Mouse (Mus musculus): ENCODE measurements around the gene Sipa1l1.

The Sipa1l1 gene

DNA sequence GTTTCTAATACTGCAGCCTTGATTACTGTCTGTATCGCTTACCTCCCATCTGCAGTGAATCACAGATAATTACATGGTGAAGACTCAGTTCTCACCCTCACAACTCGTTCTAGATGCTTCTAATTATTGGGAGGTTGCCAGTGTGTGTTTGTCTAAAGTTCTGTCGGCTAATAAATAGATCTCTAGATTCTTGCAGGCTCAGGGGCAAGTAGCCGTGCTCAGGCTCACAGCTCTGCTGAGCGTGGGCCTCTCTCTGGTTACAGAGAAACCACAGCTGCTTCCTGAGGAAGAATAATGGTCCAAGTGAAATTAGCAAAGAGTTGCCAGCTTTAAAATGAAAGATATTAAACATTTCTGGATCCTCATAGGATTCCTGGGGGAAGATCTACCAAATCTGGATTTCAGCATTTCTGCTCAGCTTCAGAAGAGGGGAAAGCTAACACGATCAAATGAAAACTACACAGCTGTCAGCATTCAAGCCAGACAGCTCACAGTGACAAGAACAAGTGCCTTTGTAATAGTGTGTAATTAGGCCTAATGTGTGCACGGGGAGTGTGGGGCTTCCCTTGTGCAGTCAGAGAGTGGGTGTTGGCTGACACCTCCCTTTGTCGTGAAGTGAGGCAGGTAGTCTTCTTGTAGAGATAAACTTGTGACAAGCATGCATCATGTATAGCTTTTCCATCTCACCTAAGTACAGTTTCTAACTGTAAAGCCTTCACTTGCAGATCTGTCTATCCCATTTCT lies 225.2 kb downstream of the Sipa1l1 start:
- DNase-seq, result no peak

GRCm38 (mm10) chr12:82395194-82395593 lies 226.1 kb downstream of the Sipa1l1 start:
- no peak for DNase-seq

DNA sequence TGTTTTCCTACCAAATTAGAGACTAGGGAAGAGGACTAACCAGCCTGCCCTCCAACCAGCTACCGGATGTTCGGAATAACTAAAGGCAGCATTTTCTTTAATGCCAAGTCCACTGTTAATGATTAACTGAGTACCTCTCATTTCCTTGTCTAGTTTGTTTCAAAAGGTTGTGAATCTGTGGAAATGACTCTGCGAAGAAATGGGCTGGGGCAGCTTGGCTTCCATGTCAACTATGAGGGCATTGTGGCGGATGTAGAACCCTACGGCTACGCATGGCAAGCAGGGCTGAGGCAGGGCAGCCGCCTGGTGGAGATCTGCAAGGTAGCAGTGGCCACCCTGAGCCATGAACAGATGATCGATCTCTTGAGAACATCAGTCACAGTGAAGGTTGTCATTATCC lies 228.1 kb downstream of the Sipa1l1 start:
- no peak for DNase-seq

GRCm38 (mm10) chr12:82397751-82398150 lies 228.6 kb downstream of the Sipa1l1 start:
- DNase-seq, result no peak

- DNase-seq, result no peak
Measured at GRCm38 (mm10) chr12:82398926-82399325, 229.8 kb downstream of the Sipa1l1 start.

DNA sequence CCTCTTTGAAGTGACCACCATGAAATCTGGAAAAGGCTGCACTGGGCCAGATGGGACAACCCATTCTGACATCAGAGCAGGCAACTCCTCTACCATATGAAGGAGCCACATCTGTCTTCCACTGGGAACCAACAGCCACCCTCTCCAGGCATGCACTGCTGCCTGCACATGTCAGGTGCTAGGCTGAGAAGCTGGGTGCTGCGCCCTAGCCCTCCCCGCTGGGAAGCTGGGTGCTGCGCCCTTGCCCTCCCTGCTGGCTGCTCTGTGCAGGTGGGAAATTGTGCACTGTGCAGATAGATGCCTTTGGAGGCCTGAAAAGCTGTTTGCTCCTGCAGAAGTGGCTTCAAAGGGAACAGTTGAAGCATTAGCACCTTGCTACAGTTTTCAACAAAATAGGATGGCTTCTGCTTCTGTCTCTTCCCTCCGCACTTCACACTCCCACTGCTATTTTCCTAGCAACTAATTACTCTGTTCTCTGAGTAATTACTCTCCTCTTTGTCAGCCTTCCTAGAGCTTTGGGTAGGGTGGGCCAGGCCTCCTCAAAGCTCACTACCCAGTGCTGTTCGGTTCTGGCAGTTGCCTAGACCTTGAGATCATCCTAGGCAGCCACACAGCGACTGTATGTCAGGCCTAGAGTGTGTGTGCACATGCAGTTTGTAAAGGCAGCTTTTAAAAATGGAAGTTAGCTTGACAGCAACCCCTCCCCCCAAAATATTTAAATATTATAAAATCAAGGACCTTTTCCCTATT lies 231.0 kb downstream of the Sipa1l1 start:
- no peak for DNase-seq

GRCm38 (mm10) chr12:82400783-82401182 lies 231.7 kb downstream of the Sipa1l1 start:
- no peak for DNase-seq

GRCm38 (mm10) chr12:82401440-82401839 lies 232.3 kb downstream of the Sipa1l1 start:
- DNase-seq, result no peak

- DNase-seq, result no peak
Measured at GRCm38 (mm10) chr12:82402635-82403034, 233.5 kb downstream of the Sipa1l1 start.

DNA sequence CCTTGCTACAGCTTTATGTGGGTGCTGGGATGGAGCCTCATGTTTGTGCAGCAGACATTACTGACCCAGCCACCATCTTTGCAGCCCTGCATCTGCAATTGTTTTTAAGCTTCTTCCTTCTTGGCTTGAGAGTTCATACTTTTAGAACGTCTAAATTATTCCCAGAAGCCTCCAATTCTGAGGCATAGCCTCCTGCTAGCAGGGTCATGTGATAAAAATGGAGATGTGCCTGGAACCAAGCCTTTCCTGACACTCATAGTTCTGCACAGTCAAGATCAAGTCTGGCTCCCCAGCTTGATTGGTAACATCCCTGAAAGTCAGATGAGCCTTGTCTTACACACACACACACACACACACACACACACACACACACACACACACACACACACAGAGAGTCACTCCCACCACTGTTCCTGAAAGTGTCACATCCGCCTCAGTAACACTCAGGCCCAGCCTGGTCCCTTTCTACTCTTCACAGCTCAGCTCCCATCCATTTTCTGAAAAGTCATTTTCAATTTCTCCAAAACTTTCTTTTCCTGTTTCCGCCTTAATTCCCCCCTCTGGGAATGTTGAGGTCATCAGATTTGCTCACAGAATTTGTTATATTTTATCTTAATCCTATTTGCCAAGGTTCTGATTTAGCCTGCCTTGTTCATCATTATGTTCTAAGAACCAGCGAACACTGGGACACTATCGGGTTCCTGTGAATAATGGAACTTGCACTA lies 238.6 kb downstream of the Sipa1l1 start:
- no peak for DNase-seq

DNA sequence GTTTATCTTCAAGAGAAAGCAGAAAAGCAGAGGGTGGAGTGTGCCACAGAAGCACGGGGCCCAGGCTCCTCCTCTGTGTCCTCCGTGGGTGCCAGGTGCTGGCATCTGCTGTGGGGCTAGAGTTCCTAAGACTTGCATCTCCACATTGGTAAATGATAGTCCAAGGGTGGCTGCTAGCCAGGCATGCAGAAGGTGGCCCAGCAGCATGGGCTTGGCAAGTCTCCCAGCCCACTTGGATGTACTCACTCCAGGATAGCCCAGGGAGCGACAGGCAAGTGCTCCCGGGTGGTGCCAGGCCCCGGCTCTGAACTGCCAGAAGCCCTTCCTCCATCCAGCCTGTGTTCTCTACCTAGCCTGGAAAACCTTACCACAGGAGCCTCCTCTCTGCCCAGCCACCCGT lies 239.4 kb downstream of the Sipa1l1 start:
- DNase-seq, result no peak

- no peak for DNase-seq
Measured at GRCm38 (mm10) chr12:82409686-82410472, 240.8 kb downstream of the Sipa1l1 start.

- DNase-seq, result no peak
Measured at GRCm38 (mm10) chr12:82412291-82413032, 243.3 kb downstream of the Sipa1l1 start.

- DNase-seq, result no peak
Measured at GRCm38 (mm10) chr12:82415690-82416364, 246.7 kb downstream of the Sipa1l1 start.

DNA sequence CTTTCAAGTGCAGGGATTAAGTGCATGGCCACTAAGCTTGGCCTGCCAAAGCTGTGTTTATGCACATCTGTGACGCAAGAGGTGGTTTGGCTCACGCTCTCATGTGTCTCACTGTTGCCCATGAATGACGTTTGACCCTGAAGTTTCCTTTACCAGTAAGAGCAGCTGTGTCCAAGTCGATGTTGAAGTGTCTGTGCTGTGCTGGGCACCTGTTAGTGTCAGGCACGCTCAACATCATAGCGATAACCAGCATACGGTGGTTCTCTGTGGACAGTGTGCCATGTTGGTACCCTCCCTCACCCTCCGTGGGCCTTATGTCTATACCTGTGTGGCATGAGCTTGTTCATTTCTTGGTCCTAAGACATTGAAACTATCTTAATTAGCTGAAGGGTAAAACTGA lies 249.9 kb downstream of the Sipa1l1 start:
- DNase-seq, result no peak

DNA sequence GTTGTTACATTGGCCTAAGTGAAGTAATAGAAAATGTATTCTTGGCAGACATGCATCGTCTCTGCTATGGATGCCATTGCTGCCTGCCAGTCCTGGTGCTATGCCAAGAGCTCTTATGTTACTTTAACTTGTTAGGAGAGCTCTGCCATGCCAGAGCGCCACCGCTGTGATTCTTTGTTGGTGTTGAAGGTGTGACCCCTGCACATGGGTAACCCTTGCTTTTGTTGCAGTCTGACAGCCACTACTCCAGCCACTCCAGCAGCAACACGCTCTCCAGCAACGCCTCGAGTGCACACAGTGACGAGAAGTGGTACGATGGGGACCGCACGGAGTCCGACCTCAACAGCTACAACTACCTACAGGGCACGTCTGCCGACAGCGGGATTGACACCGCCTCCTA lies 255.7 kb downstream of the Sipa1l1 start:
- DNase-seq, result no peak

DNA sequence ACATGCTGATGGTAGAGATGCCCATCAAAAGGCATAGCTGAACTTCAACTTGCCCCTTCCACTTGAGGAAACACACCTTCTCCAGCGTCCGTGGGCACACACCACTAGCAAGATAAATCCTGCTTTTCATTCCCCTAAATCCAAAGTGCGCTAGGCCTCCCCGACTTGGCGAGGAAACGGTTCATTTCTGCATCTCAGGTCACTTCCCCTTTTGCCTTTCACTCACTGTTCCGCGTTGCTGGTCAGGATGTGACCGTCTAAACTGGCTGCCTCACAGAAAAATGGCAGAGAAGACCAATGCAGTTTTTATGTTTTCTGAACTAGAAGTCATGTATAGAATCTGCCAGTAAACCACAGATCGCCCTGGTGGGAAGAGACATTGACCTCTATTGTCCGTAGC lies 256.7 kb downstream of the Sipa1l1 start:
- no peak for DNase-seq

- no peak for DNase-seq
Measured at GRCm38 (mm10) chr12:82427416-82427815, 258.3 kb downstream of the Sipa1l1 start.

GRCm38 (mm10) chr12:82428466-82428865 lies 259.3 kb downstream of the Sipa1l1 start:
- DNase-seq, result no peak

- DNase-seq, result no peak
Measured at GRCm38 (mm10) chr12:82433311-82433710, 264.2 kb downstream of the Sipa1l1 start.

DNA sequence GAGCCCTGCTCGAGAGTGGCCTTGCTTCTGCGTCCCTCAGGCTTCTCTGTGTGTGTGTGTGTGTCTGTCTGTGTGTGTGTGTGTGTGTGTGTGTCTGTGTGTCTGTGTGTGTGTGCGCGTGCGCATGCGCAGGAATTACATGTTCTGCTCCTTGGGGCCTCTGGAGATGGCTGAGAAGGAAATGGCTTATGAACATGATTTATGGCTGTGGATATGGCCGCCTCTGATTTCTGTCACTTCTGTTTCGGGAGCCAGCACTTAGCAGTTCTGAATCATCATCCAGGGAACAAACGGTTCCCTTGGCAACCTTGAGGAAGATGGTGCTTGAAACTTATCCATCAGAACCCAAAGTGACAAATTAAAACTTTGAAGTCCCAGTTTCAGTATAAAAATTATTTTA lies 265.5 kb downstream of the Sipa1l1 start:
- DNase-seq, result no peak

DNA sequence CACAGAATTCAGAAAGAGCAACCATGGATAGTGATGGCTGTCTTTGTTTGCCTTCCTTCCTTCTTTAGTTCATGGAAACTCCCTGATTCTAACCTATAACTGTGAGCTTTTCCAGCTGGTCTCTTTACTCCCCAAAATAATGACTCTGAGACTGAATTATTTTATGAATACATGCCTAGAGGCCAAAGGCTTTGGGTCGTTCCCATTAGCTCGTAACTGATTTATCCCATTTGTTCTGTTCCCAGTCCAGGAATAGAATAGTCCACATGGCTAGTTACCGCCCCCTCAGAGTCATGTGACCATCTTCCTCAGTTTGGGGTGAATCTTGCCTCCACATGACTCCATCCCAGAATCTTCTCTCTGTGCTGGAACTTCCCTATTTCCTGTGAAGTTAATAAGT lies 272.4 kb downstream of the Sipa1l1 start:
- DNase-seq, result no peak

All from embryo, embryonic 11 days (tissue).